Mouse (Mus musculus) leukemia stem cell, adult 10-12 weeks (primary cell): Measurements from ENCODE around the gene Gramd1b. TPM values are rescaled to one million over a fixed set of nuclear protein-coding genes. Genes with fewer than 3 reads are reported as not detected.

ENCODE experiments used
- polyA plus RNA-seq: library from polyadenylated mRNA; stranded (reverse); fragments of >175 nt; gene quantifications from 2 replicates; pipeline ENCODE4 v1.2.3, GENCODE M21; 2012; ENCODE audit warnings: low replicate concordance

Gene Gramd1b
- 2.9 and 3.0 TPM in 2 replicates for polyA plus RNA-seq

GRCm38 (mm10) chr9:40531027-40531621 lies at the start of gene Gramd1b:
TSS of gene Gramd1b (minus strand) at chr9:40531383.

GRCm38 (mm10) chr9:40269103-40269861 lies 261.9 kb downstream of the Gramd1b start, which contains the start of gene Scn3b:
TSS of gene Scn3b (plus strand) at chr9:40269217.

Other genes starting within 250 kb of the Gramd1b start
- not detected in 2 replicates for gene Gm21915, start 139.2 kb upstream of the Gramd1b start, polyA plus RNA-seq
- 0.17 and 0.22 TPM in 2 replicates for gene Clmp, start 154.6 kb upstream of the Gramd1b start, polyA plus RNA-seq